Mouse (Mus musculus) kidney, adult 8-10 months (tissue): ENCODE measurements around the gene Olfr186.
"Not testable (repeated sequence)": the region's sequence is repeated elsewhere in the genome, so short reads cannot be mapped to it uniquely, and the experiment has no call there.

Experiments used
- DNase-seq, 2 experiments: peaks; one replicate each; pipeline ENCODE4 v3.0.0; 2022

Olfr186 gene

DNA sequence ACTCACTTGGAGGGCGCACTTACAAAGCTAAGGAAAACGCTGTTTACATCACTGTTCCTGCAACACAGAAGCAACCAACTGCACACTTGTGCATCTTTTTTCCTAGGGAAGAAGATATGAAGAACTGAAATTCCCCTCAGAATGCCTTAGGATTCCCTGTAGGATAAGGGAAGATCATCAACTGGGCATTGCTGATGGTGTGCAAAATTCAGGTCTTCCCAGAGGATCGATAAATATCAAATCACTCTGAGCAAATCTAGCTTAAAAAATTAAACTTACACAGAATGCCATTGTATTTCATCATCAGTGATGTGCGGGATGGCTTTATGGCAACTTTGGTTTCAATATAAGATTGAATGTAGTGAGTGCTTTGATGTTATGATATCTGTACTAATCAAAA lies at the start of gene Olfr186:
Gene Olfr186, minus strand, starts transcription at position 101 of the 400 bp plus-strand sequence.
- no peak for DNase-seq

GRCm38 (mm10) chr16:59077905-59078304 lies 47.8 kb upstream of the Olfr186 start, which contains the start of gene Olfr190:
Olfr190 (minus strand) TSS chr16:59078005.
- DNase-seq, result no peak

GRCm38 (mm10) chr16:59073520-59073919 lies 43.4 kb upstream of the Olfr186 start:
- no peak for DNase-seq

DNA sequence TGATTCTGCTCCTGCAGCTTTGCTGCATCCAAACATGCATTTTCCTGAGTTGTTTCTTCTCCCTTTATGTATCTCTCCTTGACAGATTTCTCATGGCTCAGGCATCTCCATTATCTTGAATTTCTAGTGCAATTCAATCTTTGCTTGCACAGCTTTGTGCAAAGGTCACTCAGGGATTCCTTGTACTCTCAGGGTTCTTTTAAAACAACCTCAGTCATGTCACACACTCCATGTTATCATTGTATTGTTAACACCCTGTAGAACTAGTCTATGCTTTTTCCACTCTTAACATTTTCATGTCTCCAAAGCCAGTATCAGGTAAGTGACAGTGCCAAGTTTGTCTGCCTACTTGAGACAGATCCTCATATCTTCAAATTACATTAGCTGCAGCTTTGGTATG lies 41.7 kb upstream of the Olfr186 start:
- DNase-seq, result no peak

- not testable (repeated sequence) for DNase-seq
These were observed 32.3 kb upstream of the Olfr186 start for GRCm38 (mm10) chr16:59062411-59062810.

GRCm38 (mm10) chr16:59049286-59049685 lies 19.2 kb upstream of the Olfr186 start:
- not testable (repeated sequence) for DNase-seq

DNA sequence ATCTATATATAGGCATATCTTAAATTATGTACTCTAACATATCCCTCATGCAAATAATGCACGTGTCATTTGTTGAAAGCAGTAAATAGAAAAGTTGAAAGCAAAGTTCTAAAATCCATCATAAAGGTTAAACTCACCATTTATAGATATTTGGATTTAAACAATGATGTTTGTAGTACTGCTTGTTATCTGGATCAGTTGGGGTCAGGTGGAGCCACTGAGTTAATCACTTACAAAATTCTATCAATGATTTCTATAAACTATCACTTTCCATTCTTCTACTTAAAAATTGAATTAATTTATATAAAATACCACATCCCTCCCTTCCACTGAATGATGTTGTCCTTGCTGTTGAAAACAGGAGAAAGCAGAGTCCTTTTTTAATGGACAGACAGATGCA lies 18.8 kb upstream of the Olfr186 start:
- no peak for DNase-seq

DNA sequence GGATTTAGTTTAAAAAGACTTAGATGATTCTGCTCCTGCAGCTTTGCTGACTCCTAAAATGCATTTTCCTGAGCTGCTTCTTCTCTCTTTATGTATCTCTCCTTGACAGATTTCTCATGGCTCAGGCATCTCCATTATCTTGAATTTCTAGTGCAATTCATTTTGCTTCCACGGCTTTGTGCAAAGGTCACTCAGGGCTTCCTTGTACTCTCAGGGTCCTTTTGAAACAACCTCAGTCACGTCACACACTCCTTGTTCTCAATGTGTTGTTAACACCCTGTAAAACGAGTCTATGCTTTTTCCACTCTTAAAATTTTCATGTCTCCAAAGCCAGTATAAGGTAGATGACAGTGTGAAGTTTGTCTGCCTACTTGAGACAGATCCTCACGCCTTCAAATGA lies 17.5 kb upstream of the Olfr186 start:
- no peak for DNase-seq

DNA sequence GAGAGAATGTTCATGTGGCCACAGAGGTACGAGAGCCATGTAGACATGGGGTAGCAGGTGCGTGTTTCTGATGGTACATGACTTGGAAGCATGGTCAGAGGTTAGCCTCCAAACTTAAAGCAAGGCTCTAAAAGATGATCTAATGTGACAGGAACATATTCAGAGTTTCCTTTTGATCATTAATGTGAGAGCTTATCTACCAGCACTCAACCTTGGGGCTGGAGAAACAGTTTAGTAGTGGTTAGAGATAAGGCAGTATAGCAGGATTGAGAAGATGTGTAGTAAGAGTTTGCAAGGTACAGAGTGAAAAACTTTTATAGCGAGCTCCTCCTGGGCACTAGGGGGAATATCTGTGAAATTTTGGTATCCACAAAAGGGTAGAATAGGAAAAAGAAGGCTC lies 15.7 kb upstream of the Olfr186 start:
- DNase-seq, result no peak

- DNase-seq, result no peak
These were observed 9.6 kb upstream of the Olfr186 start, which contains the start of gene Olfr187 for GRCm38 (mm10) chr16:59039710-59040109. Olfr187 (minus strand) TSS chr16:59039767.

- no peak for DNase-seq
These were observed 16.6 kb downstream of the Olfr186 start for GRCm38 (mm10) chr16:59013357-59014018.

DNA sequence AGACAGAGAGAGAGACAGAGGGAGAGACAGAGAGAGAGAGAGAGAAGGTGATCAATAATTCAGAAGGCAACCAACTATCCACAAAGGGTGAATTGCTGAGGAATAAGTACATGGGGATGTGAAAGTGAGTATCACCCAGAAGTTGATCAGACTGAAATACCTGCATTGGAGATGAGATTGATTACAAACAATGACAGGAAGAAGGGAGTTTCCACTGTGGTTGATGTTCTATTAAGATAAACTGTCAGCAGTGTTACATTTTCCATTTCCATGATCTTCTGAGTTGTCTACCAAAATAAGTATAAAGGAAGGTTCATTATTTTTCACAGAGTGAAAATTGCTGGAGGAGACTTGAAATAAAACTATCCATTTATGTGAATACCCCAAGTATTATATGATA lies 22.9 kb downstream of the Olfr186 start:
- no peak for DNase-seq

- no peak for DNase-seq
These were observed 35.0 kb downstream of the Olfr186 start, which contains the start of gene Olfr183 for GRCm38 (mm10) chr16:58995057-58995456. Olfr183 (plus strand) TSS chr16:58995357.
